Mouse (Mus musculus) cerebellum, adult 2 months (tissue): ENCODE measurements around the gene Tmem179b. TPM values are rescaled to one million over a fixed set of nuclear protein-coding genes. Genes with fewer than 3 reads are reported as not detected.
A peak's percentile ranks its signal among the peaks of the same experiment; 100 is the strongest.
"Not testable (repeated sequence)": the region's sequence is repeated elsewhere in the genome, so short reads cannot be mapped to it uniquely, and the experiment has no call there.

Experiments
- DNase-seq, 2 experiments: peaks; one replicate each; pipeline ENCODE4 v3.0.0; 2021
- H3K27ac ChIP-seq: fragments of 200-500 bp; 2 replicates; pipeline ENCODE4 v1.5.1; 2012; ENCODE audit warnings: low read length, control low read depth, inconsistent platforms; ENCODE audit not compliant: insufficient read depth
- H3K27me3 ChIP-seq: fragments of 200-500 bp; 2 replicates; pipeline ENCODE4 v1.6.1; 2012; ENCODE audit warnings: inconsistent platforms, mild to moderate bottlenecking, low read length, moderate library complexity; ENCODE audit not compliant: control insufficient read depth, insufficient read depth
- H3K4me1 ChIP-seq: fragments of 200-500 bp; 2 replicates; pipeline ENCODE4 v1.6.1; 2011; ENCODE audit warnings: low read length; ENCODE audit not compliant: control insufficient read depth, insufficient read depth
- H3K4me3 ChIP-seq: fragments of 200-500 bp; replicated peaks from 2 replicates; pipeline ENCODE3; 2011; ENCODE audit warnings: mild to moderate bottlenecking, low read depth, low read length, control low read depth; ENCODE audit not compliant: insufficient read depth
- CTCF ChIP-seq: fragments of 200-500 bp; IDR thresholded peaks from 2 replicates; pipeline ENCODE4 v1.5.1; 2011; ENCODE audit warnings: low read depth, mild to moderate bottlenecking, control low read depth, low read length, moderate library complexity, borderline replicate concordance; ENCODE audit not compliant: insufficient read depth
- POLR2A ChIP-seq: fragments of 200-500 bp; IDR thresholded peaks from 2 replicates; pipeline ENCODE4 v1.6.1; 2011; ENCODE audit warnings: low read length, control low read depth, borderline replicate concordance; ENCODE audit not compliant: insufficient read depth
- WGBS: fragments of 180-500 bp; shearing (Covaris S2); methylation state at CpG from one replicate; pipeline ENCODE4 v1.1.7; 2018; 5-methylcytosine and 5-hydroxymethylcytosine counted together
- polyA plus RNA-seq: library from polyadenylated mRNA; depleted of rRNA; stranded (reverse); fragments of >200 nt; gene quantifications from 2 replicates; pipeline ENCODE4 v1.2.3, GENCODE M21; 2012

Tmem179b gene
- polyA plus RNA-seq, 1 experiment: 15.9 TPM

GRCm38 (mm10) chr19:8738911-8739310, 35.4 kb downstream of the Tmem179b start:
- Histone ChIP-seq H3K4me1 (peaks cover 6% of the 10 kb centered on the region; the same call in 1 of the 2 replicates), H3K27ac (no peak overlapping the region), H3K4me3 (no peak overlapping the region), H3K27me3 (no peaks in the 10 kb centered on the region)
- no peak for DNase-seq
- TF ChIP-seq CTCF (no peak), POLR2A (no peak)
- 86% methylated on average over 7 of the region's 7 CpGs for WGBS

GRCm38 (mm10) chr19:8736160-8736467, 38.2 kb downstream of the Tmem179b start:
- 2% methylated on average over 11 of the region's 11 CpGs for WGBS

GRCm38 (mm10) chr19:8735389-8736159, 38.7 kb downstream of the Tmem179b start, which contains the start of gene Wdr74:
Wdr74 (plus strand) TSS chr19:8735827.
- under 1% methylated on average over 32 of the region's 32 CpGs for WGBS
- peak within 1 kb of the TSS; percentile 44; the same call in 1 of the 2 replicates for H3K27ac ChIP-seq

More at GRCm38 (mm10) chr19:8736160-8736467, 38.2 kb downstream of the Tmem179b start:
- no peak overlapping the region for H3K27ac ChIP-seq
- H3K4me1 ChIP-seq: peaks cover 2% of the 10 kb centered on the region; the same call in 1 of the 2 replicates
- no peak for DNase-seq
- peak overlapping the region; percentile 84 for H3K4me3 ChIP-seq
- H3K27me3 ChIP-seq: no peaks in the 10 kb centered on the region
- TF ChIP-seq CTCF (no peak), POLR2A (no peak)

GRCm38 (mm10) chr19:8734334-8734733, 39.9 kb downstream of the Tmem179b start:
- no peaks in the 10 kb centered on the region; the same call in 1 of the 2 replicates for H3K4me1 ChIP-seq
- WGBS: 79% methylated on average over 3 of the region's 3 CpGs
- TF ChIP-seq CTCF (no peak), POLR2A (no peak)
- no peak for DNase-seq
- no peak overlapping the region for H3K4me3 ChIP-seq
- no peak overlapping the region for H3K27ac ChIP-seq
- no peaks in the 10 kb centered on the region for H3K27me3 ChIP-seq

More at GRCm38 (mm10) chr19:8735389-8736159, 38.7 kb downstream of the Tmem179b start, which contains the start of gene Wdr74:
- DNase-seq: peak; percentile 92 to 94
- peak within 1 kb of the TSS; percentile 84 for H3K4me3 ChIP-seq
- H3K4me1 ChIP-seq: peaks cover 2% of the 10 kb centered on the region; the same call in 1 of the 2 replicates
- TF ChIP-seq POLR2A (peak; percentile 94), CTCF (no peak)
- H3K27me3 ChIP-seq: no peaks in the 10 kb centered on the region

GRCm38 (mm10) chr19:8728335-8729099, 45.8 kb downstream of the Tmem179b start:
- not testable (repeated sequence) for DNase-seq, H3K4me1 ChIP-seq, H3K4me3 ChIP-seq, H3K27ac ChIP-seq, H3K27me3 ChIP-seq
- WGBS: 50% methylated on average over 3 of the region's 3 CpGs

DNA sequence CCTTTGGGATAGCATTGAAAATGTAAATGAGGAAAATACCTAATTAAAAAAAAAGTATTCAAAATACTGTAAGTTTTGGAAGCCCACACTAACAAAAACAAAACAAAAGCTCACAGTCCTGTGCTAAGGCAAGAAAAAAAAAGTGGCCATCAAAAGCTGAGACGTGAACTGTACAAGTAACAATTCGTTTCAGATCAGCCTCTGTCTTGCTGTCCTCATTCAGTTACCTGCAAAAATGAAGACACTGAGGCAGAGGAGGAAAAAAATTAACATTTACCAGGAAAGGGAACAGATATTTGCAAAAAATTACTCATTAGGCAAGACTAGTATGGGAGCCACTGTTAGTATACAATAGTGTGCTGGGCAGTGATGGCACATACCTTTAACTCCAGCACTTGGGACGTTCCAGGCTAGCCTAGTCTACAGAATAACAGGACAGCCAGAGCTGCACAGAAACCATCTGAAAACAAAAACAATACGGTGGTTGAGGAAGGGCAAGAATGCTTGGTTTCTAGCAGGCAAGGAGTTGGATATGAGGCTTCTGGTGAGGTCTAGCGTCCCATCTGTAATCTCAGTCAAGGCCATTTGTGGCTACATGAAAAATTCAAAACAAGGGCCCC, 46.7 kb downstream of the Tmem179b start:
- H3K27me3 ChIP-seq: no peaks in the 10 kb centered on the region
- 38% methylated on average over 5 of the region's 5 CpGs for WGBS
- H3K27ac ChIP-seq: no peak overlapping the region

GRCm38 (mm10) chr19:8726609-8727390, 47.5 kb downstream of the Tmem179b start:
- Histone ChIP-seq H3K4me3 (no peak overlapping the region), H3K27ac (no peak overlapping the region), H3K4me1 (peaks cover 5% of the 10 kb centered on the region; the same call in 1 of the 2 replicates), H3K27me3 (no peaks in the 10 kb centered on the region)
- WGBS: 32% methylated on average over 3 of the region's 3 CpGs
- DNase-seq: no peak
- TF ChIP-seq POLR2A (no peak), CTCF (no peak)

More for the DNA sequence above, 46.7 kb downstream of the Tmem179b start:
- DNase-seq: no peak
- Histone ChIP-seq H3K4me1 (peaks cover 5% of the 10 kb centered on the region; the same call in 1 of the 2 replicates), H3K4me3 (no peak overlapping the region)
- no peak for TF ChIP-seq CTCF
- TF ChIP-seq POLR2A: no peak
